Mouse (Mus musculus) G1E (cell line): ENCODE results near the gene Tbc1d22a. TPM values are rescaled to one million over a fixed set of nuclear protein-coding genes. Genes with fewer than 3 reads are reported as not detected.

Experiments
- ATAC-seq: 2 replicates; pipeline ENCODE4 v1.8.0; 2016; ENCODE audit warnings: mild to moderate bottlenecking; ENCODE audit not compliant: insufficient number of reproducible peaks, poor library complexity, low FRiP score, severe bottlenecking; ENCODE audit errors: extremely low read depth
- DNase-seq: peaks from one replicate; pipeline ENCODE4 v3.0.0; 2012; ENCODE audit warnings: low spot score
- H3K27me3 ChIP-seq: 2 replicates; pipeline ENCODE4 v1.6.1; 2012; ENCODE audit warnings: mild to moderate bottlenecking, low read length, inconsistent platforms; ENCODE audit not compliant: insufficient read depth
- H3K36me3 ChIP-seq: replicated peaks from 2 replicates; pipeline ENCODE3; 2012; ENCODE audit warnings: mild to moderate bottlenecking, inconsistent platforms
- H3K4me1 ChIP-seq: 2 replicates; pipeline ENCODE4 v1.6.1; 2012; ENCODE audit warnings: low read depth, low read length, inconsistent platforms, mixed read lengths; ENCODE audit not compliant: insufficient read depth
- H3K4me3 ChIP-seq: 2 replicates; pipeline ENCODE4 v1.5.1; 2012; ENCODE audit warnings: low read depth, mild to moderate bottlenecking, inconsistent platforms, low read length, moderate library complexity, mixed read lengths
- H3K9me3 ChIP-seq: replicated peaks from 2 replicates; pipeline ENCODE4 v1.6.1; 2012; ENCODE audit warnings: inconsistent platforms
- CTCF ChIP-seq: IDR thresholded peaks from 2 replicates; pipeline ENCODE4 v1.5.1; 2012; ENCODE audit warnings: low read depth, low read length, inconsistent platforms, mixed read lengths
- GATA1 ChIP-seq: IDR thresholded peaks from 2 replicates; pipeline ENCODE4 v1.6.1; 2012; ENCODE audit warnings: borderline replicate concordance, low read length, inconsistent platforms, mixed read lengths
- GATA2 ChIP-seq: IDR thresholded peaks from 2 replicates; pipeline ENCODE4 v1.6.1; 2012; ENCODE audit warnings: low read depth, low read length, inconsistent platforms, borderline replicate concordance
- POLR2AphosphoS5 ChIP-seq: IDR thresholded peaks from 2 replicates; pipeline ENCODE4 v1.6.1; 2012; ENCODE audit warnings: low read depth, low read length, inconsistent platforms; ENCODE audit not compliant: insufficient replicate concordance
- TAL1 ChIP-seq: conservative IDR thresholded peaks from 2 replicates; pipeline ENCODE4 v1.6.1; 2012; ENCODE audit warnings: low read depth, low read length, inconsistent platforms, mixed read lengths
- polyA plus RNA-seq: library from polyadenylated mRNA; stranded (reverse); fragments of >175 nt; gene quantifications from 2 replicates; pipeline ENCODE4 v1.2.3, GENCODE M21; 2012
- total RNA-seq, 2 experiments: library from RNA; stranded (forward) in 1 of 2; stranded (reverse) in 1 of 2; fragments of 200-1000 nt in 1 of 2; fragments of >200 nt in 1 of 2; fragmentation: Nextera tagmentation in 1 of 2; gene quantifications; 2 replicates each; pipeline ENCODE4 v1.2.3; 2014 to 2017

Gene Tbc1d22a
- total and polyA plus RNA-seq, 3 experiments, result 11.5 to 13.6 (median 11.9) TPM

GRCm38 (mm10) chr15:86491434-86492099 is 277.3 kb downstream of the Tbc1d22a start:
- ATAC-seq (no peak), DNase-seq (no peak)
- Histone ChIP-seq H3K9me3 (peaks cover 3% of the 10 kb centered on the region), H3K27me3 (no peaks in the 10 kb centered on the region), H3K4me3 (no peak overlapping the region), H3K36me3 (peaks cover 6% of the 10 kb centered on the region), H3K4me1 (no peaks in the 10 kb centered on the region; the same call in 1 of the 2 replicates)
- TF ChIP-seq CTCF, result no peak
- TF ChIP-seq GATA2, result no peak
- no peak for TF ChIP-seq GATA1
- no peak for TF ChIP-seq TAL1
- no peak for TF ChIP-seq POLR2AphosphoS5

- peaks cover 12% of the 10 kb centered on the region for H3K36me3 ChIP-seq
- TF ChIP-seq GATA2 (no peak), POLR2AphosphoS5 (no peak), TAL1 (no peak), GATA1 (no peak)
- no peaks in the 10 kb centered on the region for H3K27me3 ChIP-seq
- DNase-seq, result no peak
- peaks cover 6% of the 10 kb centered on the region for H3K9me3 ChIP-seq
- H3K4me3 ChIP-seq, result no peak overlapping the region
- no peak for ATAC-seq
- no peaks in the 10 kb centered on the region; the same call in 1 of the 2 replicates for H3K4me1 ChIP-seq
Observed at GRCm38 (mm10) chr15:86492636-86493035, 278.4 kb downstream of the Tbc1d22a start.

- TF ChIP-seq POLR2AphosphoS5 (no peak), GATA1 (no peak), TAL1 (no peak), CTCF (no peak), GATA2 (no peak)
- Histone ChIP-seq H3K27me3 (no peaks in the 10 kb centered on the region), H3K36me3 (peaks cover 14% of the 10 kb centered on the region), H3K4me1 (no peaks in the 10 kb centered on the region), H3K4me3 (no peak overlapping the region), H3K9me3 (peaks cover 6% of the 10 kb centered on the region)
- DNase-seq, result no peak
- no peak for ATAC-seq
Observed at GRCm38 (mm10) chr15:86496209-86496608, 281.9 kb downstream of the Tbc1d22a start.

GRCm38 (mm10) chr15:86496646-86497045 is 282.4 kb downstream of the Tbc1d22a start:
- no peak overlapping the region for H3K4me3 ChIP-seq
- H3K4me1 ChIP-seq, result no peaks in the 10 kb centered on the region
- ATAC-seq (no peak), DNase-seq (no peak)
- TF ChIP-seq TAL1 (no peak), GATA2 (no peak), GATA1 (no peak)
- H3K27me3 ChIP-seq, result no peaks in the 10 kb centered on the region
- peaks cover 6% of the 10 kb centered on the region for H3K9me3 ChIP-seq
- H3K36me3 ChIP-seq, result peaks cover 14% of the 10 kb centered on the region

GRCm38 (mm10) chr15:86500536-86500935 is 286.3 kb downstream of the Tbc1d22a start:
- H3K27me3 ChIP-seq, result no peaks in the 10 kb centered on the region
- H3K36me3 ChIP-seq, result peaks cover 14% of the 10 kb centered on the region
- no peaks in the 10 kb centered on the region for H3K4me1 ChIP-seq
- TF ChIP-seq GATA2 (no peak), POLR2AphosphoS5 (no peak), CTCF (no peak), GATA1 (no peak), TAL1 (no peak)
- no peak overlapping the region for H3K4me3 ChIP-seq
- ATAC-seq (no peak), DNase-seq (no peak)
- peaks cover 19% of the 10 kb centered on the region for H3K9me3 ChIP-seq

GRCm38 (mm10) chr15:86503413-86503812 is 289.2 kb downstream of the Tbc1d22a start:
- Histone ChIP-seq H3K27me3 (no peaks in the 10 kb centered on the region), H3K4me3 (no peak overlapping the region), H3K9me3 (peaks cover 26% of the 10 kb centered on the region), H3K36me3 (peaks cover 2% of the 10 kb centered on the region), H3K4me1 (no peaks in the 10 kb centered on the region)
- no peak for TF ChIP-seq GATA1
- no peak for TF ChIP-seq TAL1
- no peak for TF ChIP-seq POLR2AphosphoS5
- TF ChIP-seq GATA2, result no peak
- no peak for TF ChIP-seq CTCF
- DNase-seq, result no peak
- ATAC-seq, result no peak
